Mouse (Mus musculus): ENCODE measurements around the gene Atad3a.

GRCm38 (mm10) chr4:155791240-155791933 lies 30.5 kb upstream of the Atad3a start:
- no peak for TF ChIP-seq GATA1 (IDR thresholded peaks at IDR 0.05; ENCODE audit: borderline replicate concordance, low read length)
- TF ChIP-seq FLI1 (IDR thresholded peaks at IDR 0.05; ENCODE audit: low read length), result no peak

Data from megakaryocyte, embryonic 14.5 days (primary cell).